Mouse (Mus musculus) cerebellum, postnatal 25 days (tissue): ENCODE results near the gene Zfp687.
A peak's percentile ranks its signal among the peaks of the same experiment; 100 is the strongest.
"Not testable (repeated sequence)": the region's sequence is repeated elsewhere in the genome, so short reads cannot be mapped to it uniquely, and the experiment has no call there.

Source experiments
- DNase-seq, 2 experiments: peaks; one replicate each; pipeline ENCODE4 v3.0.0; 2021; ENCODE audit warnings: mixed read lengths in 2 of 2

Gene Zfp687

GRCm38 (mm10) chr3:95015337-95015872 is at the start of gene Zfp687:
TSS of gene Zfp687 (minus strand) at chr3:95015448.
- DNase-seq: peak; percentile 99 to 100

- no peak for DNase-seq
Observed at GRCm38 (mm10) chr3:95063741-95064140, 48.5 kb upstream of the Zfp687 start.

- no peak for DNase-seq
Observed at GRCm38 (mm10) chr3:95058078-95058477, 42.8 kb upstream of the Zfp687 start.

- no peak for DNase-seq
Observed at GRCm38 (mm10) chr3:95056275-95056674, 41.0 kb upstream of the Zfp687 start.

GRCm38 (mm10) chr3:95054481-95055260 is 39.4 kb upstream of the Zfp687 start:
- DNase-seq: peak; percentile 45 to 71

GRCm38 (mm10) chr3:95053701-95054100 is 38.5 kb upstream of the Zfp687 start:
- peak; percentile 25 to 59 for DNase-seq

- peak; percentile 21 to 65 for DNase-seq
Observed at GRCm38 (mm10) chr3:95052959-95053358, 37.7 kb upstream of the Zfp687 start.

GRCm38 (mm10) chr3:95047914-95048313 is 32.7 kb upstream of the Zfp687 start:
- no peak for DNase-seq

DNA sequence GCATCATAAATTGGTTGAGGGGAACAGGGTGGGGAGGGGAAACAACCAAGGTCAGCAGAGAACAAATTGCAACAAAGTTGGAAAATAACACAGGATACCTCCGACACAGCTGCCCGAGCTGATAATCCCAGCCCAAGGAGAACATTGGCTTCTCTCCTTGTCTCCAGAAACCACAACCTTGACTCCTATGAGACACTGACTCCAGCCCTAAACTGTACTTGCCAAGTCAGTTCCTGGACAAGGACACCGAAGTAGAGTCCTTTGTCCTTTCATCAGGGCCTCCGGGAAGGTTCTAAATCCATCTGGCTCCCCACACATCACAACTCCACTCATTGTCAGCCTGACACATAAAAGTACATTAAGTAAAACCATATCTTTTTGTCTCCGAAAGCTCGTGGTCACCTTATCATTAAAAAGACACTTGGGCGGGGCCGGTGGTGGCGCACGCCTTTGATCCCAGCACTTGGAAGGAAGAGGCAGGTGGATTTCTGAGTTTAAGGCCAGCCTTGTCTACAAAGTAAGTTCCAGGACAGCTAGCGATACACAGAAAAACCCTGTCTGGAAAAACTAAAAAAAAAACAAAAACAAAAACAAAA is 31.3 kb upstream of the Zfp687 start:
- DNase-seq: no peak

GRCm38 (mm10) chr3:95043251-95043650 is 28.0 kb upstream of the Zfp687 start:
- no peak for DNase-seq

DNA sequence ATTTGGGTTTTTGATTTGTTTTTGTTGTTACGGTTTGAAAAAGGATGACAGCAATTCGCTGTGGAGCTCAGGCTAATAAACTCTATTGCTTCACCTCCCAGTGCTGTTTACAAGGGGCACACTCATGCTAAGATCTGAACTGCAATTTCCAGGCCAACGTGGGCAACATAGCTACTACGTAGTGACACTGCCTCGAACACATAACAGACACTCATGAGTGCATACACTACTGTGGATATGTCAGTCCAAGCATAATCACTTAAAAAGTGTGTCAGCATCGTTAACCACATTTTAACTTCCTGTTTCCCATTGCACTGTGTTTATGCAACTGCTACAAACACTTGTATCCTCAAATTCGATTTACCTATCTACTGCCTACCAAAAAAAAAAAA is 27.6 kb upstream of the Zfp687 start:
- DNase-seq: no peak

DNA sequence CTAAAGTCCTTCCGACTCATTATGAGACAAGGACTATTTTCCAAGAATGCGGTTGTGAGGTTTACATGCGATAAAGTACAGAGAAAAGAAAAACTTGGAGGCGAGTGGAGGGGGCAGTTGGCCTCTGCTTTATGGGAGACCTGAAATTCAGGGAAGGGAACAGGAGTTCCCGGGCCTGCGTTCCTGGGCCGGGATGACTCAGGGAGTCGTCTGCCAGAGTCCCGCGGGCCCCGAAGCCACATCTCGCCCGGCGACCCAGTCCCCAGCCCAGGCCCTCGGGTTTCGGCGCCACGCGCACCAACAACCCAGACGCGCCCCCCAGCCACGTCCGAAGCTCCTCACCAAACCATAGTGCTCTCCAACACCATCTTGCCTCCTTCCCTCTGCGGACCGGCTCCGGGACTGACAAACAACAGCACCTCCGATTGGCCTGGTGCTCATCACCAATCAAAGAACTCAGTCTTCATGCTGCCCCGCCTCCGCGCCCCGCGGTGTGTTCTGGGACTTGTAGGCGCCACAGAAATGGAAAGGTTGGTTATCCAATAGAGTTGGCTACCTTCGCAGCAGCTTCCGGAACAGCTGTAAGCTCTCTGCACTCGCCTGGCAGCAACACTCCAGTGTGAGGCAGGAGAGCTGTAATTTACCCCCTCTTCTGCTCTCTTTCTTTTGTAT is 27.1 kb upstream of the Zfp687 start, which contains the start of gene Psmd4:
TSS of gene Psmd4 (minus strand) at position 449 of the 672 bp plus-strand sequence.
- DNase-seq: peak; percentile 97

- DNase-seq: no peak
Observed at GRCm38 (mm10) chr3:95041625-95042024, 26.4 kb upstream of the Zfp687 start.

DNA sequence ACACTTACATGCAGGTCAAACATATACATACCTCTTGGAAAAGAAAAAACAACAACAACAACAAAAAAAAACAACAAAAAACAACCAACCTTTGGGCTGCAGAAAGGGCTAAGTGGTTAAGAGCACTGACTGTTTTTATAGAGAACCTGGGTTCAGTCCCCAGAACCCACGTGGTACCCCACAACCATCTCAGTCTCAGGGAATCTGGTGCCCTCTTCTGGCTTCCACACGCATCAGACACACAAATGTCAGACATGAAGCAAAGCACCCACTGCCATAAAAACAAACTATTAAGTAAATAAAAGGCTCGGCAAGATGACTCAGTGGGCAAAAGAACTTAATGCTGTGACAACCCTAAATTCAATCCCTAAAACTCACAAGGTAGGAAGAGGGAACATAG is 14.7 kb upstream of the Zfp687 start:
- DNase-seq: no peak

- DNase-seq: not testable (repeated sequence)
Observed at GRCm38 (mm10) chr3:95029291-95029827, 14.1 kb upstream of the Zfp687 start.

DNA sequence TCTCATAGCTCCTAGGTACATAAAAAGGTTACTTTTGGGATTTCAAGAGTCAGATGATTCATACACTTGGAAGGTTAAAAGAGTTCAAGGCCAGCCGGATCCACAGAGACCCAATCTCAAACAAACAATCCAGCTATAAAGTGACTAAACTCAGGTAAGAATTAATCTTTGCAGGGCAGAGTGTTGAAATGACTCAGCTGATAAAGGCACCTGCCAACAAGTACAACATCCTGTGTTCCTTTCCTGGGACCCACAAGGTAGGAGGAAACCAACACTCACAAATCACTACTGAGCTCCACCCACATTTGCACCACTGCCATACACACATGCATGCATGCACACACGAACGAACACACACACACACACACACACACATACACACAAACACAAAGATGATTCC is 13.4 kb upstream of the Zfp687 start:
- no peak for DNase-seq

GRCm38 (mm10) chr3:95027701-95028100 is 12.5 kb upstream of the Zfp687 start:
- no peak for DNase-seq

- no peak for DNase-seq
Observed at GRCm38 (mm10) chr3:95027057-95027645, 11.9 kb upstream of the Zfp687 start.

- no peak for DNase-seq
Observed at GRCm38 (mm10) chr3:95025202-95025601, 10.0 kb upstream of the Zfp687 start.

DNA sequence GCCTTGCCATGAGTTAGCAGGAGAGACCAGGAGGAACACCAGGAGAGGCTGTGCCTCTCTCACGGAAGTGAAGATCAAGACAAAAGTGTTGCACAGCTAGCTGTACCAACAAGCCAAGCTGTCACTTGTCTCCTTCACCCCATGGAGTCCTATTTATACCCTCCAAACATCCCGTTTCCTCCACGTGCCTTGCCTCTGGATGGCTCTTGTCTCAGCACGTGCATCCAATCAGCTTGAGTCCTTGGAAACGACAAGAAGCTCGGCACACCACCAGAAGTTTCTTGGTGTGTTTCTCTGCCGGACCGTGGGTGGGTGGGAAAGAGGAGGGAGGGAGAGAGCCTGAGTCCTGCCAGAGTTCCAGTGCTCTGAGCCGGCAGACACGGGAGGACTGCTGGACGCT is 9.3 kb upstream of the Zfp687 start:
- DNase-seq: peak in 1 of 2 experiments; percentile 22

DNA sequence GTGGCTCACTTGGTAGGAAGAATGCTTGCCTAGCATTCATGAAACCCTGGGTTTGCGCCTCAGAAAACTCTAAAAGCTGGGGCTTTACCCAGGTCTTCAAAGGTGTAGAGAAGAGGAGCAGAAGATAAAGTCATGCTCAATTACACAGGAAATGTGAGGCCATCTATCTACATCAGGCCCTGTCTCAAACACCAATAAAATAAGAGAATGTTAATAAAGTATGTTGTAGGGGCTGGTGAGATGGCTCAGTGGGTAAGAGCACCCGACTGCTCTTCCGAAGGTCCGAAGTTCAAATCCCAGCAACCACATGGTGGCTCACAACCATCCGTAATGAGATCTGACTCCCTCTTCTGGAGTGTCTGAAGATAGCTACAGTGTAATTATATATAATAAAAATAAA is 5.7 kb upstream of the Zfp687 start:
- not testable (repeated sequence) for DNase-seq

DNA sequence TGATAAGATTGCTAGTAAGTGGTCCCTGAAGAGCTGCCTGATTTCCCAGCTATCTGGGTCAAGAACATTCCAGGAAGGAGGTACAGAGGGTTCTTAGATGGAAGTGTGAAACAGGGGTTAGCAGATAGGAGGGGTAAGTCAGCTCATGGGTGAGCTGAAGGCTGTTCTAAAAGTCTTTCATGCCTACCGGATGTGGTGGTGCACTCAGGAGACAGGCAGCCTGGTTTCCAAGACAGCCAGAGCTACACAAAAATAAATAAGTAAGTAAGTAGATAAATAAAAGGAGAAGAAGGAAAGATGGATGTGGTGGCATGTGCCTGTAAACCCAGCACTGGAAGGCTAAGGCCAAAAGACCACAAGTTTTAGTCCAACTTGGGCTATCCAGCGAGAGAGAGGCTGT is 3.5 kb upstream of the Zfp687 start:
- no peak for DNase-seq

- DNase-seq: no peak
Observed at GRCm38 (mm10) chr3:95016532-95017056, 1.3 kb upstream of the Zfp687 start.
